Mouse (Mus musculus): ENCODE measurements around the gene Fau. TPM values are rescaled to one million over a fixed set of nuclear protein-coding genes. Genes with fewer than 3 reads are reported as not detected.
A peak's percentile ranks its signal among the peaks of the same experiment; 100 is the strongest.

Gene Fau
- polyA plus RNA-seq, 1 experiment from 2014 or later = 781 TPM

DNA sequence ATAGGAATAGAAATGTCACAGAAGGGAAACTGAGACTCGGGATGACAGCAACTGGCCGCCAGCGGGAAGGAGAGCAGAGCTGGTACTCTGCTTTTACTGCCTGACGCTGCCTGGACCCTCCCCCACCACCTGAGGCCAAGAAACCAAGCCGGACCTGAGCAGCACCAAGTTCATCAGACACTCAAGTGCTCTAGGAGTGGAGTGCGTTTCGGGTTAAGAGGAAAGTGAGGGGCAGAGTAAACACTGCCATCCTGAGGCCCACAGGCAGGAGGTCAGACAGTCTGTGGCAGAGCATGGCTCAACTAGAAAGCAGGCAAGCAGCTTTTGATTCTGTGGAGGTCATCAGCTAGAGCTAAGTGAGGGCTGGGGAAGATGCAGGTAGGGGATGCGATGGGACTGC, 34.6 kb upstream of the Fau start:
- Histone ChIP-seq H3K27me3 (ENCODE audit: control insufficient read depth, insufficient read depth, low read length) (no peaks in the 10 kb centered on the region), H3K27ac (ENCODE audit: low read depth, low read length) (no peak overlapping the region), H3K9me3 (ENCODE audit: control insufficient read depth, low read length) (no peaks in the 10 kb centered on the region), H3K4me2 (no peak overlapping the region), H3K4me1 (ENCODE audit: control insufficient read depth, insufficient read depth, low read length) (no peaks in the 10 kb centered on the region), H3K4me3 (ENCODE audit: low read depth, low read length) (no peak overlapping the region), H3K36me3 (ENCODE audit: control insufficient read depth, insufficient read depth, low read length) (no peaks in the 10 kb centered on the region), H3K9ac (ENCODE audit: low read length) (no peak overlapping the region)
- no peak for ATAC-seq (ENCODE audit: low FRiP score)
- WGBS = 64% methylated on average over 8 of the region's 8 CpGs
- no peak for DNase-seq (ENCODE audit: low spot score, missing footprints)

DNA sequence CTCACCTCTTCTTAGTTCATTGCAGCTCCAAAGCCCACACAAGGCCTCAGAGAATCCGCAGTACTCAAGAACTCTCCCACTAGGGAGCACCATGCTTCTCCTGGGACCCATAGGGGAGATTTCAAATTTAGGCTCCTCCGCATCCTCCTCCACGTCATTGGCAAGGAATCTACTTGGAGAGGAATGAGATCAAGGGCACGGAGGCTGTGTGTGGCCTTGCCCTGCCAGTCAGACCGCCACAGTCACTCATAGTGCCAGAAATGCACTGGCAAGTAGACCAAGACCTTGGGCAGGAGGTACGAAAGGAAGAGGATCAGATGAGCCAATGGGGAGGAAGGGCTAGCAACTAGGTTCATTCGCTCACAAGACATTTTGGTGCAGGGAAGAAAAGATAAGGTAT, 33.7 kb upstream of the Fau start:
- Histone ChIP-seq H3K27me3 (ENCODE audit: control insufficient read depth, insufficient read depth, low read length) (no peaks in the 10 kb centered on the region), H3K4me1 (ENCODE audit: control insufficient read depth, insufficient read depth, low read length) (no peaks in the 10 kb centered on the region), H3K27ac (ENCODE audit: low read depth, low read length) (no peak overlapping the region), H3K9me3 (ENCODE audit: control insufficient read depth, low read length) (no peaks in the 10 kb centered on the region), H3K36me3 (ENCODE audit: control insufficient read depth, insufficient read depth, low read length) (no peaks in the 10 kb centered on the region), H3K4me3 (ENCODE audit: low read depth, low read length) (no peak overlapping the region), H3K9ac (ENCODE audit: low read length) (peak overlapping the region; percentile 20; the same call in 1 of the 2 replicates), H3K4me2 (no peak overlapping the region)
- 90% methylated on average over 7 of the region's 7 CpGs for WGBS
- no peak for ATAC-seq (ENCODE audit: low FRiP score)
- DNase-seq (ENCODE audit: low spot score, missing footprints) = no peak

DNA sequence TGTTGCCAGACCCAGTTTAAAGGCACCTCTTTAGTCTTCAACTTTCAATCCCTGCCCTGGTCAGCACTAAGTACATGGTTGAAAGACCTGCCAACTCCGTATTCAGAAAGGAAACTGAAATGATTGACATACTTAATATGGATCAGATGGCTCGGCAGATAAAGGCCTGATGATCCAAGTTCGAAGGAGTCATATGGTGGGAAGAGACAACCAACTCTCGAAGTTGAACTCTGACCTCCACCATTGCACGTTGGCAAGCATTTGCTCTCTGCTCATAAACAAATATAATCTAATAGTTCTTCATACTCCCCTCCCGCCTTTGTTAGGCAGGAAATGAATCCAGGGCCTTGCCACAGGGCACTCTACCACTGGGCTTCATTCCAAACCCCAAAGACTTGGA, 28.7 kb upstream of the Fau start:
- Histone ChIP-seq H3K9me3 (ENCODE audit: control insufficient read depth, low read length) (no peaks in the 10 kb centered on the region), H3K9ac (ENCODE audit: low read length) (no peak overlapping the region), H3K27me3 (ENCODE audit: control insufficient read depth, insufficient read depth, low read length) (no peaks in the 10 kb centered on the region), H3K4me2 (no peak overlapping the region), H3K4me3 (ENCODE audit: low read depth, low read length) (no peak overlapping the region), H3K36me3 (ENCODE audit: control insufficient read depth, insufficient read depth, low read length) (no peaks in the 10 kb centered on the region), H3K27ac (ENCODE audit: low read depth, low read length) (no peak overlapping the region), H3K4me1 (ENCODE audit: control insufficient read depth, insufficient read depth, low read length) (no peaks in the 10 kb centered on the region)
- 90% methylated on average over 6 of the region's 6 CpGs for WGBS
- no peak for ATAC-seq (ENCODE audit: low FRiP score)
- DNase-seq (ENCODE audit: low spot score, missing footprints) = no peak

DNA sequence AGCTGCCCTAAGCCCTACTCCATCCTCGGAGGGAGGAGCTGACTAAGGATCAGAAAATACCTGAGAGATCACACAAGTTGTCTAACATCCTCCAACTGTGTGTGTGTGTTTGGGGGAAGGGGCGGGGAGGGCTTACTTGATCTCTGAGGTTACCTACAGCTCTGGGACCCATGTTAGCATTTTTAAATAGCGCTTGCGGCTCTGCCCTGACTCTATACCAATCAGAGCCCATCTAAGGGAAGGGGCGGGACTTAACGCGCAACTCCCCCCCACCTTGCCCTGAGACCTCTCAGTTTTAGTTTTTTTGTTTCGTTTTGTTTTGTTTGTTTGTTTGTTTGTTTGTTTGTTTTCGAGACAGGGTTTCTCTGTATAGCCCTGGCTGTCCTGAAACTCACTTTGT, 28.2 kb upstream of the Fau start:
- 77% methylated on average over 9 of the region's 9 CpGs for WGBS
- no peak for DNase-seq (ENCODE audit: low spot score, missing footprints)

DNA sequence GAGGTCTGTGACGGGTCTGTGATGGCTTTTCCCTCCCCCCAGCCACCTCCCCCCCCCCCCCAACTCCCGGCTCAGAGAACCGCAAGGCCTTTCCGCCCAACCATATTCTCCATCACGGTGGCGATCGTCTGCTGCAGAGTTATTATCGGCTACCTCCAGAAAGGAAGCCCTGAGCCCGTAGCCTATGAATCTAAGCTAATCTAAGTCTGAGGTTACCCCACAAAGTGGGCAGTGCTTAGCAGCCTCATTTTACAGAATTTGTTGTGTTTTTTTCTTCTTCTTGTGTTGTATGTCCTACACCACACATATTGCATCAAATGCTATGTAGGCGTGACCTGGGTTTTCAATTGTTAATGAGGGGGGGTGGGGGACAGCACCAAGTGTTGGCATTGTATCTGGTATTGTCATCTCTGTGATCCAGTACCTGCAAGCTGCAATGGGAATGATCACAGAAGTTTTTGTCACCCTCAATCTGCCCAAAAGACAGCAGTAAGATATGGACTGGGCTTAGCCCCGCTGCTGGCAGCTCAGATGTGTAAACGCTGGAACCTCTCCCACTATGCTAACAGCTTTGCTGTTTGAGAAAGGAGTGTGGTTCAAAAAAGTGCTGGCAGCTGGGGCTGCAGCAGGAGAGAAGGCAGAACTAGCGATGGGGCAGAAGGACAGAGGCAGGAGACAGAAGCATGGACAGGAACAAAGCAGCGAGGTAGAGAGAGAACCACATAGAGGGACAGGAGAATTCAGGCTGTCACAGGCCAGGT, 26.9 kb upstream of the Fau start:
- no peak overlapping the region for H3K4me2 ChIP-seq
- no peak overlapping the region for H3K27ac ChIP-seq (ENCODE audit: low read depth, low read length)
- H3K9ac ChIP-seq (ENCODE audit: low read length) = no peak overlapping the region
- H3K27me3 ChIP-seq (ENCODE audit: control insufficient read depth, insufficient read depth, low read length) = no peaks in the 10 kb centered on the region
- ATAC-seq (ENCODE audit: low FRiP score) = no peak
- 77% methylated on average over 14 of the region's 14 CpGs for WGBS
- no peak for DNase-seq (ENCODE audit: low spot score, missing footprints)
- H3K4me3 ChIP-seq (ENCODE audit: low read depth, low read length) = no peak overlapping the region
- no peaks in the 10 kb centered on the region for H3K9me3 ChIP-seq (ENCODE audit: control insufficient read depth, low read length)
- no peaks in the 10 kb centered on the region for H3K4me1 ChIP-seq (ENCODE audit: control insufficient read depth, insufficient read depth, low read length)
- no peaks in the 10 kb centered on the region for H3K36me3 ChIP-seq (ENCODE audit: control insufficient read depth, insufficient read depth, low read length)

More for the DNA sequence above, 28.2 kb upstream of the Fau start:
- no peak overlapping the region for H3K9ac ChIP-seq (ENCODE audit: low read length)
- no peaks in the 10 kb centered on the region for H3K9me3 ChIP-seq (ENCODE audit: control insufficient read depth, low read length)
- H3K27me3 ChIP-seq (ENCODE audit: control insufficient read depth, insufficient read depth, low read length) = no peaks in the 10 kb centered on the region
- H3K4me1 ChIP-seq (ENCODE audit: control insufficient read depth, insufficient read depth, low read length) = no peaks in the 10 kb centered on the region
- no peak overlapping the region for H3K4me3 ChIP-seq (ENCODE audit: low read depth, low read length)
- ATAC-seq (ENCODE audit: low FRiP score) = no peak
- H3K27ac ChIP-seq (ENCODE audit: low read depth, low read length) = no peak overlapping the region
- H3K4me2 ChIP-seq = no peak overlapping the region
- no peaks in the 10 kb centered on the region for H3K36me3 ChIP-seq (ENCODE audit: control insufficient read depth, insufficient read depth, low read length)

DNA sequence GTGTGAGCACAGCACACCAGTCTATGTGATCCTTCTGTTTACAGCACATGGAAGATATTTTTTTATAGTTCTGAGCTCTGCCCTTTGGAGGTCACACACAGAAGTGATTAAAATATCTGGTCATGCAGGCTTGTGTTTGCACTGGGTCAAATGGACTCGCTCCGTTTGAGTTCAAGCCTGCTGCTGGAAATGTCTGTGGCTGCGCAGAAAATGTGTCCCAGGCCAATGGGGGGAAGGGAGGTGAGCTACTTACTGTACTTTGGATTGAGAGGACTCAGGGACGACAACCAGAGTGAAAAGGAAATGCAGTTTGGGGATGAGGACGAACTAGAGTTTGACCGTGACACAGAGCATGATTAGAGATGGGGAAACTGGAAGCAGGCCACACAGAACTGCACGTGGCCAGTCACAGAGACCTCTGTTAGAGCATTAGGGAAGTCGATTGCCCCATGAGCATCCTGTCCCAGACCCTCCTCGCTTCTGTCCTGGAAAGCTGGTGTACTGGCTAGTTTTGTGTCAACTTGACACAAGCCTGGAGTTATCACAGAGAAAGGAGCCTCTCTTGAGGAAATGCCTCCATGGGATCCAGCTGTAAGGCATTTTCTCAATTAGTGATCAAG, 21.6 kb upstream of the Fau start:
- H3K9me3 ChIP-seq (ENCODE audit: control insufficient read depth, low read length) = no peaks in the 10 kb centered on the region
- no peaks in the 10 kb centered on the region for H3K4me1 ChIP-seq (ENCODE audit: control insufficient read depth, insufficient read depth, low read length)
- H3K36me3 ChIP-seq (ENCODE audit: control insufficient read depth, insufficient read depth, low read length) = no peaks in the 10 kb centered on the region
- DNase-seq (ENCODE audit: low spot score, missing footprints) = no peak
- H3K4me2 ChIP-seq = no peak overlapping the region
- H3K4me3 ChIP-seq (ENCODE audit: low read depth, low read length) = no peak overlapping the region
- no peak overlapping the region for H3K9ac ChIP-seq (ENCODE audit: low read length)
- H3K27me3 ChIP-seq (ENCODE audit: control insufficient read depth, insufficient read depth, low read length) = no peaks in the 10 kb centered on the region
- no peak overlapping the region for H3K27ac ChIP-seq (ENCODE audit: low read depth, low read length)
- WGBS = 78% methylated on average over 9 of the region's 9 CpGs
- ATAC-seq (ENCODE audit: low FRiP score) = no peak

DNA sequence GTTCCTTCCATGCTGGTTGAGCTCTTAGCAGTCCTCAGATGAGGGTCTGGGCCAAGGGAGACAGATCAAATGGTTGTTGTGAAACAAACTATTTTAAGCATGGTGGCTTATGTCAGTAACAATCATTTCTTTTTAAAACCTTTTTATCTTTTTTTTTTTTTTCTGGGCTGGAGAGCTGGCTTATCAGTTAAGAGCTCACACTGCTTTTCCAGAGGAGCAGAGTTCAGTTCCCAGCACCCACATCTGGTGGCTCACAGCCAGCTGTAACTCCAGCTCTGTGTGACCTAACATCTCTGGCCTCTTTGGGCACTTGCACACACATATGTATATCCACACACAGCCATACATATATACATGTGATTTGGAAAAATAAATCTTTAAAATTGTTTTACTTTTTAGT, 19.9 kb upstream of the Fau start:
- Histone ChIP-seq H3K27ac (ENCODE audit: low read depth, low read length) (no peak overlapping the region), H3K9me3 (ENCODE audit: control insufficient read depth, low read length) (no peaks in the 10 kb centered on the region), H3K4me2 (no peak overlapping the region), H3K9ac (ENCODE audit: low read length) (no peak overlapping the region), H3K36me3 (ENCODE audit: control insufficient read depth, insufficient read depth, low read length) (no peaks in the 10 kb centered on the region), H3K4me3 (ENCODE audit: low read depth, low read length) (no peak overlapping the region), H3K27me3 (ENCODE audit: control insufficient read depth, insufficient read depth, low read length) (no peaks in the 10 kb centered on the region), H3K4me1 (ENCODE audit: control insufficient read depth, insufficient read depth, low read length) (no peaks in the 10 kb centered on the region)
- DNase-seq (ENCODE audit: low spot score, missing footprints) (no peak), ATAC-seq (ENCODE audit: low FRiP score) (no peak)

DNA sequence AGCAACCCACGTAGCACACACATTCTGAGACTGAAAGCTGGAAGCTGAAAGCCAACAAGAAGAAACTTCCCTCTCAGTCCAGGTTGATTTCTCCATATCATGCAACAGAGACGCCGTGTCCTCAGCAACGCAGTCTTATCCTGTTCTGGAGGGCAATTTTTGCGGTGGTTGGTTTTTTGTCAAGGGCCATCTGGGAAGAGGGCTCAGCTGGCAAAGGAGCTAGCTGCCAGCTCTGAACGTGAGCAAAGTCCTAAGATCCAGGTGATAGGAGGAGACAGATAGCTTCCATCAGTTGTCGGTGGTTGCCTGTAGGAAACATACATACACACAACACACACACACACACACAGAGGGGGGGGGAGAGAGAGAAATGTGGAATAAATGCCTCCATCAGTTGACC, 19.3 kb upstream of the Fau start:
- DNase-seq (ENCODE audit: low spot score, missing footprints) (no peak), ATAC-seq (ENCODE audit: low FRiP score) (no peak)
- no peak overlapping the region for H3K9ac ChIP-seq (ENCODE audit: low read length)
- no peaks in the 10 kb centered on the region for H3K27me3 ChIP-seq (ENCODE audit: control insufficient read depth, insufficient read depth, low read length)
- no peaks in the 10 kb centered on the region for H3K9me3 ChIP-seq (ENCODE audit: control insufficient read depth, low read length)
- no peak overlapping the region for H3K4me2 ChIP-seq
- no peaks in the 10 kb centered on the region for H3K4me1 ChIP-seq (ENCODE audit: control insufficient read depth, insufficient read depth, low read length)
- no peak overlapping the region for H3K4me3 ChIP-seq (ENCODE audit: low read depth, low read length)
- 88% methylated on average over 7 of the region's 7 CpGs for WGBS
- H3K36me3 ChIP-seq (ENCODE audit: control insufficient read depth, insufficient read depth, low read length) = no peaks in the 10 kb centered on the region
- H3K27ac ChIP-seq (ENCODE audit: low read depth, low read length) = no peak overlapping the region

DNA sequence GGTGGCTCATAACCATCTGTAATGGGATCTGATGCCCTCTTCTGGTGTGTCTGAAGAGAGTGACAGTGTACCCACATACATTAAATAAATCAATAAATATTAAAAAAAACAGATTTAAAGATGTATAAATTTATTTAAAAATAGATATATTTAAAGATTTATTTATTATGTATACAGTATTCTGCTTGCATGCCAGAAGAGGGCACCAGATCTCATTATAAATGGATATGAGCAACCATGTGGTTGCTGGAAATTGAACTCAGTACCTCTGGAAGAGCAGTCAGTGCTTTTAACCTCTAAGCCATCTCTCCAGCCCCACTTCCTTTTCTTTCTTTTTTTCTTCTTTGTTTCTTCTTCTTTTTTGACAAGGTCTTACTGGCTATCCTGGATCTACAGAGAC, 17.6 kb upstream of the Fau start:
- ATAC-seq (ENCODE audit: low FRiP score) (no peak), DNase-seq (ENCODE audit: low spot score, missing footprints) (no peak)
- no peaks in the 10 kb centered on the region; the same call in 1 of the 2 replicates for H3K4me1 ChIP-seq (ENCODE audit: control insufficient read depth, insufficient read depth, low read length)
- H3K4me2 ChIP-seq = no peak overlapping the region
- H3K4me3 ChIP-seq (ENCODE audit: low read depth, low read length) = no peak overlapping the region
- no peaks in the 10 kb centered on the region for H3K9me3 ChIP-seq (ENCODE audit: control insufficient read depth, low read length)
- H3K27me3 ChIP-seq (ENCODE audit: control insufficient read depth, insufficient read depth, low read length) = no peaks in the 10 kb centered on the region
- no peak overlapping the region for H3K9ac ChIP-seq (ENCODE audit: low read length)
- no peak overlapping the region for H3K27ac ChIP-seq (ENCODE audit: low read depth, low read length)
- no peaks in the 10 kb centered on the region for H3K36me3 ChIP-seq (ENCODE audit: control insufficient read depth, insufficient read depth, low read length)
